Mouse (Mus musculus) stomach, postnatal 0 days (tissue): ENCODE measurements around the gene Ift46.

ENCODE experiments used
- CTCF ChIP-seq: IDR thresholded peaks from 2 replicates; pipeline ENCODE4 v1.5.1; 2016; ENCODE audit warnings: antibody characterized with exemption, low read depth, mild to moderate bottlenecking, moderate library complexity
- EP300 ChIP-seq: optimal IDR thresholded peaks from 2 replicates; pipeline ENCODE3; 2016; ENCODE audit warnings: antibody characterized with exemption

DNA sequence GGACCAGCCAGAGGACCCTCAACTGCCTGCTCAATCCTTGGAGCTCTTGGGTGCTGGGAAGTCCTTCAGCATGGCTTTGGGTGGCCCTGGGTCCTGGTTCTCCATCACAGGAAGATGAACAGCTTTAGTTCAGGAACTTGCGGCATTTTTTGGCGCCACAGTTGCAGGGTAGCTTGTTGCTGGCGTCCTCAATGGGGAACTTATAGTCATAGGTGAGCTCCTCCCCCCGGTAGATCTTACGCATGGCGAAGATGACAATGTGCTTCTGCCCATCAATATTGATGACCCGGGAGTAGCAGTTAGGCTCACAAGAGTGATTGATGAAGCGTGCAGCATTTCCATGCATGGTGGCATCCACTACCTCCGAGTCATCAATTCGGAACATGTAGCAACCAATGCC lies 40.1 kb downstream of the Ift46 start:
- TF ChIP-seq CTCF (no peak), EP300 (no peak)
